Mouse (Mus musculus): ENCODE data around the gene Pofut1. TPM values are rescaled to one million over a fixed set of nuclear protein-coding genes. Genes with fewer than 3 reads are reported as not detected.
A peak's percentile ranks its signal among the peaks of the same experiment; 100 is the strongest.

Gene Pofut1
- polyA plus RNA-seq, 1 experiment from 2014 or later: 6.6 TPM

DNA sequence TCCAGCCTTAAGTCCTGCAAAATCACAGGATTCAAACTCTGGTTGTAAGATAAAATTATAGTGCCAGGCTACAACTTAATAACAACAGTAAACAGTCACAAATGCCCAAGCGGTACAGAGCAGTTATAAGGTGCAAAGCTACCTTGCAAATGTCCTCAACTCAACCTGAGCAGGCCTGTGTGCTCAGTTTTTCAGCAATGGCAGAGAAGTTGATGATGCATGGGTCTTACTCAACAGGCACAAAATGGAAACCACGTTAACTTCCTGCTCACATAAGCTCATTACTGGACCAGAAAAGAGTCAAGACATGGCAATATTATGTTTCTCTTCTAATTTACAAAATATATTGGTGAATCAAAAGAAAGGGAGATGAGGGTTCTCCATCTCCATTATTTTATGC lies 18.8 kb upstream of the Pofut1 start:
- no peak for ATAC-seq (ENCODE audit: insufficient number of reproducible peaks, insufficient read depth, low FRiP score, low read depth)
- Histone ChIP-seq H3K9ac (ENCODE audit: low read length) (no peak overlapping the region), H3K4me3 (ENCODE audit: control insufficient read depth in 1 of 2, insufficient read depth in 1 of 2, low read depth in 1 of 2, low read length in 2 of 2) (no peak overlapping the region), H3K27me3 (ENCODE audit: control insufficient read depth, insufficient read depth, low read length) (no peaks in the 10 kb centered on the region), H3K27ac (replicated peaks in 1 of 2; ENCODE audit: control insufficient read depth in 1 of 2, insufficient read depth in 1 of 2, low read depth in 2 of 2, low read length in 2 of 2) (no peak overlapping the region), H3K4me1 (ENCODE audit: control insufficient read depth in 2 of 2, insufficient read depth in 2 of 2, low read length in 2 of 2) (peaks cover 7 to 11% of the 10 kb centered on the region in 2 experiments; a peak in 3 of 4 replicates), H3K36me3 (ENCODE audit: control insufficient read depth, insufficient read depth, low read length) (peaks cover 4% of the 10 kb centered on the region), H3K4me2 (ENCODE audit: low read length) (no peak overlapping the region), H3K9me3 (ENCODE audit: control insufficient read depth, low read length) (no peaks in the 10 kb centered on the region)
- 96% methylated on average over 2 of the region's 2 CpGs for WGBS

DNA sequence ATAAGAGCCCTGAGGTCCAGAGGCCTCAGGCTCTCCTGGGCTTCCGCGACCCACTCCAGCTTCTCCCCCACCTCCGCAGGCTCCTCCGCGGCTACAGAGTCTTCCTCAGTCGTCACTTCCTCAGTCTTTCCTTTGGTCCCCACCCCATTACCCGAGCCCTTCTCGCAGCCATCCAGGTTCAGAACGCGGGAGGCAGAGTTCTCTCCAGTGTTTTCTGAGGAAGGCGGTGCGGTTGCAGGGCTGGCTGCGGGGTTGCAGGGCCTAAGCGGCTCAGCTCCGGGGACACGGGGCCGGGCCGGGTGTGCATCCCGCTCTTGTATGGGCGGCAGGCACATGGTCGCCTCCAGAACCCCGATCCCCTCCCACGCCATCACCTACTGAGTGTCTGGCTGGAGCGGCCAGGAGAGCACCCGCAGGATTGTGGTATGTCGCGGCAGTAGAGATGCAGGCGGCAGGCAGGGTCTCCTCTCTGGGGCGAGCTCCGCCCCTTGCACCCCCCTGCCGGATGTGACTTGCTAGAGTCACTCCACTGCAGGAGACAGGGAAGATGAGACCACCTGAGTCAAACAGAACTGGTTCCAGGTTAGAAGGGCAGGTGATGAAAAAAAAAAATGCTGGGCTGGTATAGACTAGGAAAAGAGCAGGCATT lies 16.3 kb upstream of the Pofut1 start, which contains the start of gene Tspyl3:
Gene Tspyl3, minus strand, starts transcription at position 496 of the 649 bp plus-strand sequence.
- peak; percentile 60; the same call in 1 of the 2 replicates for ATAC-seq (ENCODE audit: insufficient number of reproducible peaks, insufficient read depth, low FRiP score, low read depth)
- Histone ChIP-seq H3K4me3 (ENCODE audit: control insufficient read depth in 1 of 2, insufficient read depth in 1 of 2, low read depth in 1 of 2, low read length in 2 of 2) (peak within 1 kb of the TSS; percentile 64 to 74), H3K4me1 (ENCODE audit: control insufficient read depth in 2 of 2, insufficient read depth in 2 of 2, low read length in 2 of 2) (peaks cover 2 to 15% of the 10 kb centered on the region in 2 experiments; a peak in 3 of 4 replicates), H3K36me3 (ENCODE audit: control insufficient read depth, insufficient read depth, low read length) (peaks cover 27% of the 10 kb centered on the region), H3K27ac (replicated peaks in 1 of 2; ENCODE audit: control insufficient read depth in 1 of 2, insufficient read depth in 1 of 2, low read depth in 2 of 2, low read length in 2 of 2) (peak within 1 kb of the TSS; percentile 51 to 62), H3K4me2 (ENCODE audit: low read length) (peak within 1 kb of the TSS; percentile 96), H3K27me3 (ENCODE audit: control insufficient read depth, insufficient read depth, low read length) (no peaks in the 10 kb centered on the region), H3K9ac (ENCODE audit: low read length) (peak within 1 kb of the TSS; percentile 87), H3K9me3 (ENCODE audit: control insufficient read depth, low read length) (no peaks in the 10 kb centered on the region)
- under 1% methylated on average over 31 of the region's 31 CpGs for WGBS

DNA sequence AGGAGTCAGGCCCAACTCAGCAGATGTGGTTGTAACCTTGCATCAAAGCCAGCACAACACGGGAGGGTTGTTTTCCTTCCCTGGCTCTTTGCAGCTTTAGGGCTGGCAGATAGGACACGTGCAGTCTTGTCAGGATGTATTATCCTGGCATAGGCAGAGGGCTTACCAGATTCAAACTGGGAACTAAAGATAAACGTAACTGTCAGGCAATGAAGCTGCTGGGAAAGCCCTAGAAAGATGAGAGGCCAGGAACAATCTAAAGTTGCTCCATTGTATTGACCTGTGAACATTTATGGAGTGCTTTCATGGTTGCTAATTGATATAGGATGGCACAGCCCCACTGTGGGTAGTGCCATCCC lies 15.8 kb upstream of the Pofut1 start:
- Histone ChIP-seq H3K4me1 (ENCODE audit: control insufficient read depth in 2 of 2, insufficient read depth in 2 of 2, low read length in 2 of 2) (peaks cover 2 to 15% of the 10 kb centered on the region in 2 experiments; a peak in 3 of 4 replicates), H3K36me3 (ENCODE audit: control insufficient read depth, insufficient read depth, low read length) (peaks cover 32% of the 10 kb centered on the region), H3K4me3 (ENCODE audit: control insufficient read depth in 1 of 2, insufficient read depth in 1 of 2, low read depth in 1 of 2, low read length in 2 of 2) (peak overlapping the region; percentile 64 to 74), H3K4me2 (ENCODE audit: low read length) (peak overlapping the region; percentile 96), H3K9me3 (ENCODE audit: control insufficient read depth, low read length) (no peaks in the 10 kb centered on the region), H3K27ac (replicated peaks in 1 of 2; ENCODE audit: control insufficient read depth in 1 of 2, insufficient read depth in 1 of 2, low read depth in 2 of 2, low read length in 2 of 2) (no peak overlapping the region), H3K27me3 (ENCODE audit: control insufficient read depth, insufficient read depth, low read length) (no peaks in the 10 kb centered on the region), H3K9ac (ENCODE audit: low read length) (peak overlapping the region; percentile 87)
- WGBS: 6% methylated on average over 3 of the region's 3 CpGs
- 0 out of 2 replicates have a peak, but pooled peaks have one; percentile 2 for ATAC-seq (ENCODE audit: insufficient number of reproducible peaks, insufficient read depth, low FRiP score, low read depth)

DNA sequence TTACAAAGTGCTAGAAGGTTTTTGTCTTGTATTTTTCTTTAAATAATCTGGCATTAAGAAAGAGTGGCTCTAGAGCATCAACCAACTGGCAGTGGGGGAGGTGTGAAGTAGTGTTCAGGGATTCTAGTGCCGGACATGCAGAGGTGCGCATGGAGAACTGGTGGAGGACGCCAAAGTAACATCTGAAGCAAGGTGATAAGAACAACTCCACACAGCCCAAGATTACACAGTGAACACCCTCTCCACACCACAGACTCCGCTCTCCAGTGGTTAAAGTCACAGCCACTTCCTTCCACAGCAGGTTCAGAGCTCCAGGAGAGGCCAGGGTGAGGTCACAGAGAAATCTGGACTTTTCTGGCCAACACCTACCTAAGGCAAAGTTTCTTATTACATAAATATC lies 13.4 kb upstream of the Pofut1 start:
- Histone ChIP-seq H3K4me1 (ENCODE audit: control insufficient read depth in 2 of 2, insufficient read depth in 2 of 2, low read length in 2 of 2) (peaks cover 2 to 15% of the 10 kb centered on the region in 2 experiments; a peak in 3 of 4 replicates), H3K9me3 (ENCODE audit: control insufficient read depth, low read length) (no peaks in the 10 kb centered on the region), H3K36me3 (ENCODE audit: control insufficient read depth, insufficient read depth, low read length) (peaks cover 56% of the 10 kb centered on the region), H3K4me3 (ENCODE audit: control insufficient read depth in 1 of 2, insufficient read depth in 1 of 2, low read depth in 1 of 2, low read length in 2 of 2) (no peak overlapping the region), H3K4me2 (ENCODE audit: low read length) (no peak overlapping the region), H3K27me3 (ENCODE audit: control insufficient read depth, insufficient read depth, low read length) (no peaks in the 10 kb centered on the region), H3K9ac (ENCODE audit: low read length) (no peak overlapping the region), H3K27ac (replicated peaks in 1 of 2; ENCODE audit: control insufficient read depth in 1 of 2, insufficient read depth in 1 of 2, low read depth in 2 of 2, low read length in 2 of 2) (no peak overlapping the region)
- no peak for ATAC-seq (ENCODE audit: insufficient number of reproducible peaks, insufficient read depth, low FRiP score, low read depth)
- 58% methylated on average over 4 of the region's 4 CpGs for WGBS

DNA sequence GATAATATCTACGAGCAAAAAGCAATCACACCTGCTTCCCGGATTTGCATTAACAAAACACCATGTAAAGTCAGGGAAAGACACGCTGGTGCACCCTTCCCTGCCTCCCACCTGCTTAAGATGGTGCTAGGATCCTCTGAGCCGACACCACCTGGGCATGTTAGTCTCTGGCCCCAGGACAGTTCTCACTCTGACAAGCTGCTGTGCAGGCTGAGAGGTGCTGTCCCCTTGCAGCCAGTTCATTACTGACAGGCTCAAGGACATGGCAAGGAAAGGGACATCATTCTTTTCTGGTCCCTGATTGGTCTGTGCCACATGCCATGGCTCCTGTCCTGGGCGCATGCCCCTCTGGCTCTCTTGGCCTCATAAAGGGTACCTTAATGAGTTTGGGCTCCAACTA lies 12.8 kb upstream of the Pofut1 start:
- Histone ChIP-seq H3K36me3 (ENCODE audit: control insufficient read depth, insufficient read depth, low read length) (peaks cover 61% of the 10 kb centered on the region), H3K9me3 (ENCODE audit: control insufficient read depth, low read length) (no peaks in the 10 kb centered on the region), H3K4me1 (ENCODE audit: control insufficient read depth in 2 of 2, insufficient read depth in 2 of 2, low read length in 2 of 2) (peaks cover 2 to 15% of the 10 kb centered on the region in 2 experiments; a peak in 3 of 4 replicates), H3K4me2 (ENCODE audit: low read length) (no peak overlapping the region), H3K4me3 (ENCODE audit: control insufficient read depth in 1 of 2, insufficient read depth in 1 of 2, low read depth in 1 of 2, low read length in 2 of 2) (no peak overlapping the region), H3K27ac (replicated peaks in 1 of 2; ENCODE audit: control insufficient read depth in 1 of 2, insufficient read depth in 1 of 2, low read depth in 2 of 2, low read length in 2 of 2) (0 out of 4 replicates have a peak overlapping the region, but pooled peaks of 1 of the 2 experiments have one; percentile 2), H3K27me3 (ENCODE audit: control insufficient read depth, insufficient read depth, low read length) (no peaks in the 10 kb centered on the region), H3K9ac (ENCODE audit: low read length) (no peak overlapping the region)
- ATAC-seq (ENCODE audit: insufficient number of reproducible peaks, insufficient read depth, low FRiP score, low read depth): no peak
- 71% methylated on average over 5 of the region's 5 CpGs for WGBS

DNA sequence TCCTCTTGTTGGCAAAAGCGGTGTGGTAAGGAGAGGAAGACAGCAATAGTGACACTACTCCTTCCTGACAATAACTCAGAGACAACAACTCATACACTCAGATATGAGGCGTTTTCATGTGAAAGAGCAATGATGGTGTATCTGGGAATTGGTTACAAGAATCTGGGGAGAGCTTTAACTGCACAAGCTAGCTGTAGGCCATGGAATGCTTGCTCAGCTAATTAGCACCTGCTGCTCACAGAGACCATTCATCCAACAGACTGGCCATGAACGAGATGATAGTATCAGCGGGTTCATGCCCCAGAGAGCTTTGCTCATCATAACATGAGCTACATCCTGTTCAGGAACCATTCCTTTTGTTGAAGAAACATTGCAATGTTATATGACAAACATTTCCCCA lies 4.1 kb upstream of the Pofut1 start:
- H3K4me1 ChIP-seq (ENCODE audit: control insufficient read depth in 2 of 2, insufficient read depth in 2 of 2, low read length in 2 of 2): peaks cover 8 to 32% of the 10 kb centered on the region in 2 experiments
- H3K27me3 ChIP-seq (ENCODE audit: control insufficient read depth, insufficient read depth, low read length): no peaks in the 10 kb centered on the region
- H3K9ac ChIP-seq (ENCODE audit: low read length): no peak overlapping the region
- no peak overlapping the region for H3K4me3 ChIP-seq (ENCODE audit: control insufficient read depth in 1 of 2, insufficient read depth in 1 of 2, low read depth in 1 of 2, low read length in 2 of 2)
- no peak overlapping the region for H3K27ac ChIP-seq (replicated peaks in 1 of 2; ENCODE audit: control insufficient read depth in 1 of 2, insufficient read depth in 1 of 2, low read depth in 2 of 2, low read length in 2 of 2)
- WGBS: 65% methylated on average over 4 of the region's 4 CpGs
- no peak overlapping the region for H3K4me2 ChIP-seq (ENCODE audit: low read length)
- H3K36me3 ChIP-seq (ENCODE audit: control insufficient read depth, insufficient read depth, low read length): peaks cover 47% of the 10 kb centered on the region
- no peak for ATAC-seq (ENCODE audit: insufficient number of reproducible peaks, insufficient read depth, low FRiP score, low read depth)
- no peaks in the 10 kb centered on the region for H3K9me3 ChIP-seq (ENCODE audit: control insufficient read depth, low read length)

DNA sequence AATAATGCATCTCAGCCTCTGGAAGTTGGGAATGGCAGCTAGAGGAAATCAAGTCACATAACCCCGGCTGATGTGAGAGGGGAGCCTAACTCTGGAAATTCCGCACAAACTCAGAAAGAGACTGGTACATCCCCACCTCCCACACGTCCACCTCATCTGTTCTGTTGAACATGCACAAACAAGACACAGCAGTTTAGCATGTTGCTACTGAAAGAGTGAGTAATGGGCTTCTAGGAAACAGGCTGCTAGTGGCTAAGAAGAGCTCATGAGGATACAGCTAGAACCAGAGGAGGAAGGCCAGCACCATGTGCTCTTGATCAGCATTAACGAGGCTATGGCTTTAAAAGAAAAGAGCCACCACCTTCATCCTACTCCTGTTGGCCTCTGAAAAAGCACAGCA lies 3.4 kb upstream of the Pofut1 start:
- Histone ChIP-seq H3K9me3 (ENCODE audit: control insufficient read depth, low read length) (no peaks in the 10 kb centered on the region), H3K4me3 (ENCODE audit: control insufficient read depth in 1 of 2, insufficient read depth in 1 of 2, low read depth in 1 of 2, low read length in 2 of 2) (no peak overlapping the region), H3K27me3 (ENCODE audit: control insufficient read depth, insufficient read depth, low read length) (no peaks in the 10 kb centered on the region), H3K27ac (replicated peaks in 1 of 2; ENCODE audit: control insufficient read depth in 1 of 2, insufficient read depth in 1 of 2, low read depth in 2 of 2, low read length in 2 of 2) (0 out of 4 replicates have a peak overlapping the region, but pooled peaks of 1 of the 2 experiments have one; percentile 1), H3K4me1 (ENCODE audit: control insufficient read depth in 2 of 2, insufficient read depth in 2 of 2, low read length in 2 of 2) (peaks cover 9 to 37% of the 10 kb centered on the region in 2 experiments), H3K9ac (ENCODE audit: low read length) (peak overlapping the region; percentile 99), H3K36me3 (ENCODE audit: control insufficient read depth, insufficient read depth, low read length) (peaks cover 40% of the 10 kb centered on the region), H3K4me2 (ENCODE audit: low read length) (peak overlapping the region; percentile 91; the same call in 1 of the 2 replicates)
- ATAC-seq (ENCODE audit: insufficient number of reproducible peaks, insufficient read depth, low FRiP score, low read depth): no peak
- 70% methylated on average over 4 of the region's 4 CpGs for WGBS
